Mouse (Mus musculus) E14TG2a.4 (cell line): ENCODE measurements around the gene Itga6.

Source experiments
- CTCF ChIP-seq: conservative IDR thresholded peaks from 2 replicates; pipeline ENCODE4 v1.5.1; 2014; ENCODE audit warnings: low read length
- NANOG ChIP-seq: IDR thresholded peaks from 2 replicates; pipeline ENCODE4 v1.6.1; 2014; ENCODE audit warnings: borderline replicate concordance, low read length, mixed read lengths
- POU5F1 ChIP-seq: IDR thresholded peaks from 2 replicates; pipeline ENCODE4 v1.6.1; 2014; ENCODE audit warnings: low read length, borderline replicate concordance

- no peak for TF ChIP-seq CTCF
- no peak for TF ChIP-seq NANOG
- no peak for TF ChIP-seq POU5F1
These were observed 159.7 kb downstream of the Itga6 start for GRCm38 (mm10) chr2:71905154-71905553.
